ENCODE assay signal across 10 mouse cellular contexts in genomic region chr10:77150947-77151521, GRCm38 (mm10). TPM values are rescaled to one million over a fixed set of nuclear protein-coding genes. Genes with fewer than 3 reads are reported as not detected.
DNase-seq lines count a peak whose midpoint lies in the region; ATAC-seq and TF ChIP-seq lines count a peak whose summit lies in the region.
"Had no signal": no experiment of that assay in that cellular context is flagged by ENCODE, and none has a peak within 500 bp of the region (broad histone marks: within the 10 kb centered on the region; RNA-seq: fewer than 3 reads in every experiment).

No protein-coding gene starts in this region.

- TF ChIP-seq CTCF in layer of hippocampus, adult 2 months (conservative IDR thresholded peaks at IDR 0.05) = no peak; the same call in 1 of the 2 replicates
- no peak for TF ChIP-seq CTCF in cerebellum, adult 2 months (IDR thresholded peaks at IDR 0.05; ENCODE audit: borderline replicate concordance, insufficient read depth, low read depth, low read length)

- 4% methylated on average over 14 of the region's 14 CpGs for WGBS in hindbrain, embryonic 13.5 days
- WGBS in cerebellum, adult 2 months = 11% methylated on average over 14 of the region's 14 CpGs

- DNase-seq in mesoderm, embryonic 11.5 days (ENCODE audit: low read depth, low spot score) = peak; percentile 80
- DNase-seq in layer of hippocampus, adult 2 months (ENCODE audit: low spot score in 2 of 2) = no peak
- no peak for DNase-seq in cerebellum, adult 2 months
- no peak for DNase-seq in thymus, postnatal 10 days (ENCODE audit: low spot score in 2 of 2)
- DNase-seq: cerebellum, adult 18-20 months; heart, postnatal 4 days had no signal

- no peak for ATAC-seq in megakaryocyte, adult 5-6 weeks (ENCODE audit: poor library complexity, severe bottlenecking)
- ATAC-seq in hindbrain, embryonic 13.5 days (ENCODE audit: low FRiP score) = peak; percentile 55
- ATAC-seq in granulocyte monocyte progenitor cell, adult 5-6 weeks (replicated peaks; ENCODE audit: poor library complexity, severe bottlenecking) = no peak

- H3K9me3 ChIP-seq in megakaryocyte, embryonic 14.5 days = no peaks in the 10 kb centered on the region
- no peaks in the 10 kb centered on the region for H3K9me3 ChIP-seq in hindbrain, embryonic 13.5 days

- peak overlapping the region; percentile 45 for H3K4me2 ChIP-seq in hindbrain, embryonic 13.5 days

- no peaks in the 10 kb centered on the region for H3K27me3 ChIP-seq in megakaryocyte, embryonic 14.5 days (replicated peaks)
- H3K27me3 ChIP-seq in hindbrain, embryonic 13.5 days = no peaks in the 10 kb centered on the region
- no peaks in the 10 kb centered on the region for H3K27me3 ChIP-seq in cerebellum, adult 2 months (ENCODE audit: control insufficient read depth, insufficient read depth, low read length)

- peak overlapping the region; percentile 47 for H3K4me3 ChIP-seq in megakaryocyte, embryonic 14.5 days (replicated peaks)
- H3K4me3 ChIP-seq in hindbrain, embryonic 13.5 days = 0 out of 2 replicates have a peak overlapping the region, but pooled peaks have one; percentile 10
- no peak overlapping the region for H3K4me3 ChIP-seq in layer of hippocampus, adult 2 months
- no peak overlapping the region for H3K4me3 ChIP-seq in cerebellum, adult 2 months (replicated peaks; ENCODE audit: insufficient read depth, low read depth, low read length)

- H3K27ac ChIP-seq in hindbrain, embryonic 13.5 days = peak overlapping the region; percentile 77
- H3K27ac ChIP-seq in layer of hippocampus, adult 2 months = no peak overlapping the region
- no peak overlapping the region for H3K27ac ChIP-seq in cerebellum, adult 2 months (ENCODE audit: insufficient read depth, low read length)

- TF ChIP-seq POLR2A in cerebellum, adult 2 months (IDR thresholded peaks at IDR 0.05; ENCODE audit: borderline replicate concordance, insufficient read depth, low read length) = no peak

- H3K36me3 ChIP-seq in megakaryocyte, embryonic 14.5 days (replicated peaks; ENCODE audit: low read length) = peaks cover 85% of the 10 kb centered on the region
- H3K36me3 ChIP-seq in hindbrain, embryonic 13.5 days = no peaks in the 10 kb centered on the region

- peaks cover 91% of the 10 kb centered on the region for H3K4me1 ChIP-seq in megakaryocyte, embryonic 14.5 days
- H3K4me1 ChIP-seq in hindbrain, embryonic 13.5 days (replicated peaks) = peaks cover 53% of the 10 kb centered on the region
- no peaks in the 10 kb centered on the region for H3K4me1 ChIP-seq in cerebellum, adult 2 months (ENCODE audit: control insufficient read depth, insufficient read depth, low read length)

- peak overlapping the region; percentile 47 for H3K9ac ChIP-seq in hindbrain, embryonic 13.5 days

RNA-seq across cellular contexts. Expression of gene Col18a1, which starts 15.3 kb away (rescaled TPM):
- 946 and 2,951 TPM in 2 replicates for polyA plus RNA-seq in megakaryocyte, embryonic 14.5 days (2012; ENCODE audit: insufficient read depth, low replicate concordance)
- total RNA-seq in megakaryocyte, adult 5-6 weeks (2015) = 0.09 TPM in 1 of 2 replicates, not detected in the other
- not detected in 2 replicates for total RNA-seq in megakaryocyte, adult 5-6 weeks (2017)
- polyA plus RNA-seq in hindbrain, embryonic 13.5 days (2015; fragmentation: Nextera tagmentation; extraction: Ambion mirVana) = 53.1 and 62.7 TPM in 2 replicates
- total RNA-seq in layer of hippocampus, adult 2 months (2021) = 1 to 10 TPM; 3.2 to 4.8 TPM
- not detected in 2 replicates for total RNA-seq in granulocyte monocyte progenitor cell, adult 5-6 weeks (2014; fragmentation: Nextera tagmentation)
- total RNA-seq in granulocyte monocyte progenitor cell, adult 5-6 weeks (2017) = 0.05 TPM in 1 of 2 replicates, not detected in the other
- polyA plus RNA-seq in cerebellum, adult 2 months (2012; rRNA removed) = 45.7 and 52.8 TPM in 2 replicates

Comparison
In these comparisons a context has a peak if more than half of its experiments do, and no peak if none do; other contexts are left out.
1. H3K4me3 ChIP-seq: peak in megakaryocyte, embryonic 14.5 days (single experiment) and hindbrain, embryonic 13.5 days (single experiment); none in layer of hippocampus, adult 2 months (single experiment) and cerebellum, adult 2 months (single experiment).